Mouse (Mus musculus) brown adipose tissue, adult 24 weeks (tissue): ENCODE measurements around the gene Rbp2. TPM values are rescaled to one million over a fixed set of nuclear protein-coding genes. Genes with fewer than 3 reads are reported as not detected.

Experiments used
- H3K27ac ChIP-seq: fragments of 200-500 bp; replicated peaks from 2 replicates; pipeline ENCODE4 v1.5.1; 2012; ENCODE audit warnings: low read depth, mild to moderate bottlenecking, low read length
- H3K4me1 ChIP-seq: fragments of 200-500 bp; 2 replicates; pipeline ENCODE4 v1.6.1; 2012; ENCODE audit warnings: low read length, mixed read lengths; ENCODE audit not compliant: control insufficient read depth, insufficient read depth, insufficient read length
- H3K4me3 ChIP-seq: fragments of 200-500 bp; 2 replicates; pipeline ENCODE4 v1.5.1; 2012; ENCODE audit warnings: low read depth, mild to moderate bottlenecking, low read length, moderate library complexity; ENCODE audit not compliant: insufficient read depth
- polyA plus RNA-seq: library from polyadenylated mRNA; stranded (reverse); fragments of >200 nt; gene quantifications from 2 replicates; pipeline ENCODE4 v1.2.4, GENCODE M21; 2012; ENCODE audit not compliant: missing spikeins, insufficient read depth, insufficient read length

Gene Rbp2
- polyA plus RNA-seq, 1 experiment, result not detected

GRCm38 (mm10) chr9:98538713-98539360 lies 52.9 kb downstream of the Rbp2 start:
- Histone ChIP-seq H3K4me3 (no peak overlapping the region), H3K27ac (no peak overlapping the region), H3K4me1 (no peaks in the 10 kb centered on the region)

DNA sequence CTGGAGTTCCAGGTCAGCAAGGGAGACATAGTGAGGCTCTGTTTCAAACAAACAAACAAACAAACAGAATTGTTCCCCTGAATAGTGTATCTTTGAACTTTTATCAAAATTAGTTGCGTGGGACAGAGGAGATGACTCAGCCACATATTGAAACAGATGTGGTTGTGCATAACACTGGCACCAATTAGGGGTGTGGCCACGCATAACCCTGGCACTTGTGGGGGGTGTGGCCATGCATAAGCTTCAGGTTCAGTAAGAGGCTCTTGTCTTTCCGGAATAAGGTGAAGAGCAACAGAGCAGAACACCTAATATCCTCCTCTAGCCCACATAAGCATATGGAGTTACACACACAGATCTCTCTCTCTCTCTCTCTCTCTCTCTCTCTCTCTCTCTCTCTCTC lies 58.1 kb downstream of the Rbp2 start:
- Histone ChIP-seq H3K4me3 (no peak overlapping the region), H3K27ac (no peak overlapping the region), H3K4me1 (no peaks in the 10 kb centered on the region)

Other genes with a start within 250 kb of the Rbp2 start
- 13.2 and 13.9 TPM in 2 replicates for gene Nmnat3, start 198.7 kb upstream of the Rbp2 start, polyA plus RNA-seq
- 2.1 and 2.2 TPM in 2 replicates for gene Rbp1, start 63.2 kb upstream of the Rbp2 start, polyA plus RNA-seq
- 56.2 and 58.4 TPM in 2 replicates for gene Copb2, start 77.6 kb downstream of the Rbp2 start, polyA plus RNA-seq
- gene Mrps22, start 115.5 kb downstream of the Rbp2 start, polyA plus RNA-seq, result 88.0 and 89.9 TPM in 2 replicates